Mouse (Mus musculus): ENCODE data around the gene Ugt3a2. TPM values are rescaled to one million over a fixed set of nuclear protein-coding genes. Genes with fewer than 3 reads are reported as not detected.

The Ugt3a2 gene
- polyA plus RNA-seq (2012; rRNA removed) = 0.13 and 0.20 TPM in 2 replicates

DNA sequence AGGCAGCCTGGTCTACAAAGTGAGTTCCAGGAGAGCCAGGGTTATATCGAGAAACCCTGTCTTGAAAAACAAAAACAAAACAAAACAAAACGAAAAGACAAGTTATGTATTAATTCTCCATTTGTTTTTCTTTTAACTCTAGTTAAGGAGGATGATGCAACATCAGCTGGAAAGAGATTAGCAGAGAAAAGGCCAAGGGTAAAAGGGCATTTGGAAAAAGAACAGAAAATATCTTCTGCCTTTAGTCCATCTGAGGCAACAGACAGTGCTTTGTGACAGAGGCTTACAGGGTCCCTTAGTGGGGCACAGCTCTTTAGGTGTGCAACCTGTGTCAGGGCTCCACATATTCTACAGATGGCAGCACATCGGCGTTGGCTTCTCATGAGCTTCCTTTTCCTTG is at the start of gene Ugt3a2:
Gene Ugt3a2, plus strand, starts transcription at position 210 of the 400 bp plus-strand sequence.
- no peak for TF ChIP-seq CTCF (IDR thresholded peaks at IDR 0.05; ENCODE audit: control insufficient read depth, insufficient read depth, insufficient replicate concordance, low read depth, low read length)
- TF ChIP-seq POLR2A (IDR thresholded peaks at IDR 0.05; ENCODE audit: control insufficient read depth, low read depth, low read length) = no peak
- no peaks in the 10 kb centered on the region for H3K4me1 ChIP-seq (ENCODE audit: control insufficient read depth, insufficient read depth, low read length)

DNA sequence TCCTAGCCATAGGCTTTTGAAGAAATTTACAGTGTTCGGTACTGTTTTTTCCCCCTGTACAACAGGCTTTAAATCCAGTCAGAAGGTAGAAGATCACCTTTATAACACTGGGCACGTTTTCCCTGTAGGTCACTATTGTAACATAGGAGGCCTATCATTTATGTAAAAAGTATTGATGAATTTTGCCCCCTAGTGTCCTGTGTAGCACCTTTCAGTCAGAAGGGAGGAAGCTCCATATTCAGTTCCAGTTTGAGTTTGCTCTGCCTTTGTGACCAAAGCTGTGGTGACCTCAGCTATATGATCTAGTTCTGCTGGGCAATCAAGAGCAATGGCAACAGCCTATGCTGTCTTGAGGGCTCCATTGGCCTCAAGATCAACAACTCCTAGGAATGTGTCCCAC is 45.7 kb upstream of the Ugt3a2 start:
- Histone ChIP-seq H3K36me3 (ENCODE audit: control insufficient read depth, insufficient read depth, low read length) (no peaks in the 10 kb centered on the region), H3K27ac (ENCODE audit: control insufficient read depth, insufficient read depth, low read depth, low read length) (no peak overlapping the region)
- TF ChIP-seq POLR2A (IDR thresholded peaks at IDR 0.05; ENCODE audit: control insufficient read depth, low read depth, low read length) (no peak), CTCF (IDR thresholded peaks at IDR 0.05; ENCODE audit: control insufficient read depth, insufficient read depth, insufficient replicate concordance, low read depth, low read length) (no peak)

More for the DNA sequence above, at the start of gene Ugt3a2:
- Histone ChIP-seq H3K36me3 (ENCODE audit: control insufficient read depth, insufficient read depth, low read length) (no peaks in the 10 kb centered on the region), H3K27me3 (ENCODE audit: control insufficient read depth, insufficient read depth, low read length) (no peaks in the 10 kb centered on the region), H3K4me3 (ENCODE audit: control insufficient read depth, low read depth, low read length) (no peak within 1 kb of the TSS), H3K27ac (ENCODE audit: control insufficient read depth, insufficient read depth, low read depth, low read length) (no peak within 1 kb of the TSS)

DNA sequence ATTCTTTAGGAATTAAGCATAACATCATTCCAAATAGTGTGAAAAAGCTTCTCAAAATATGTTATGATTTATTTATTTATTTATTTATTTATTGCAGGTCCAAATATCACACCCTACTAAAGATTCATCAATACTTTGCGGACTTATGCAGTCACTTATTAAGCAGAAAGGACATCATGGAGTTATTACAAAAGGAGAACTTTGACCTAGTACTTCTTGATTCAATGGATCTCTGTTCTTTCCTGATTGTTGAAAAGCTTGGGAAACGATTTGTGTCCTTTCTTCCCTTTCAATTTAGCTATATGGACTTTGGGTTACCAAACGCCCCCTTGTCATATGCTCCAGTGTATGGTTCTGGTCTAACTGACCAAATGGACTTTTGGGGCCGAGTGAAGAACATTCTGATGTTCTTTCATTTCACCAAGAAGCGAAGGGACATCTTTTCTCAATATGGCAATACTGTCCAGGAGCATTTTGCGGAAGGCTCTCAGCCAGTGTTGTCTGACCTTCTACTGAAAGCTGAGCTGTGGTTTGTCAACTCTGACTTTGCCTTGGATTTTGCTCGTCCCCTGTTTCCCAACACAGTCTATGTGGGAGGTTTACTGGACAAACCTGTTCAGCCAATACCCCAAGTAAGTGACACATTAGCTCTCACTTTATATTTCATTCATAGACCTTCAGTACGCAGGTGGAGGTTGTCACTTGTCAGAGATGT is 29.2 kb upstream of the Ugt3a2 start:
- Histone ChIP-seq H3K4me1 (ENCODE audit: control insufficient read depth, insufficient read depth, low read length) (no peaks in the 10 kb centered on the region), H3K36me3 (ENCODE audit: control insufficient read depth, insufficient read depth, low read length) (no peaks in the 10 kb centered on the region), H3K27me3 (ENCODE audit: control insufficient read depth, insufficient read depth, low read length) (no peaks in the 10 kb centered on the region), H3K27ac (ENCODE audit: control insufficient read depth, insufficient read depth, low read depth, low read length) (no peak overlapping the region), H3K4me3 (ENCODE audit: control insufficient read depth, low read depth, low read length) (no peak overlapping the region)
- TF ChIP-seq POLR2A (IDR thresholded peaks at IDR 0.05; ENCODE audit: control insufficient read depth, low read depth, low read length) = no peak
- no peak for TF ChIP-seq CTCF (IDR thresholded peaks at IDR 0.05; ENCODE audit: control insufficient read depth, insufficient read depth, insufficient replicate concordance, low read depth, low read length)

More for the DNA sequence above, 45.7 kb upstream of the Ugt3a2 start:
- no peak overlapping the region for H3K4me3 ChIP-seq (ENCODE audit: control insufficient read depth, low read depth, low read length)
- H3K4me1 ChIP-seq (ENCODE audit: control insufficient read depth, insufficient read depth, low read length) = no peaks in the 10 kb centered on the region
- no peaks in the 10 kb centered on the region for H3K27me3 ChIP-seq (ENCODE audit: control insufficient read depth, insufficient read depth, low read length)

DNA sequence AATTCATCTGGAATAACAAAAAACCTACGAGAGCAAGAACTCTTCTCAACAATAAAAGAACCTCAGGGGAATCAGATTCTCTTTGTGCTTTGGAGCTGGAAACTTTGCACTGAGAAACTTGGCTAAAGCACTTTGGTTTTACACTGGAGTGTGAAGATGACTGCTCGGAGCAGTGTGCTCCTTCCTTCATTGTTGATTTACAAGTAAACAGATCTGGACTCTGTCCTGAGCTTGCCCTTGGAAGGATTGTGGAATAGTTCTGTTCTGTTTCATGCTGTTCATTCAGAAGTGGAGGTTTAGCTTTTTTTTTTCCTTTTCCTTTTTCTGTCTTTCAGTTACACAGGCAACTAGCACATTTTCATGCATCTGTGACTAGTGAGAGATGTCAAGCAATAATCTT is 754 bp upstream of the Ugt3a2 start:
- Histone ChIP-seq H3K27ac (ENCODE audit: control insufficient read depth, insufficient read depth, low read depth, low read length) (no peak overlapping the region), H3K4me1 (ENCODE audit: control insufficient read depth, insufficient read depth, low read length) (no peaks in the 10 kb centered on the region), H3K36me3 (ENCODE audit: control insufficient read depth, insufficient read depth, low read length) (no peaks in the 10 kb centered on the region), H3K4me3 (ENCODE audit: control insufficient read depth, low read depth, low read length) (no peak overlapping the region), H3K27me3 (ENCODE audit: control insufficient read depth, insufficient read depth, low read length) (no peaks in the 10 kb centered on the region)
- TF ChIP-seq POLR2A (IDR thresholded peaks at IDR 0.05; ENCODE audit: control insufficient read depth, low read depth, low read length) = no peak
- no peak for TF ChIP-seq CTCF (IDR thresholded peaks at IDR 0.05; ENCODE audit: control insufficient read depth, insufficient read depth, insufficient replicate concordance, low read depth, low read length)

DNA sequence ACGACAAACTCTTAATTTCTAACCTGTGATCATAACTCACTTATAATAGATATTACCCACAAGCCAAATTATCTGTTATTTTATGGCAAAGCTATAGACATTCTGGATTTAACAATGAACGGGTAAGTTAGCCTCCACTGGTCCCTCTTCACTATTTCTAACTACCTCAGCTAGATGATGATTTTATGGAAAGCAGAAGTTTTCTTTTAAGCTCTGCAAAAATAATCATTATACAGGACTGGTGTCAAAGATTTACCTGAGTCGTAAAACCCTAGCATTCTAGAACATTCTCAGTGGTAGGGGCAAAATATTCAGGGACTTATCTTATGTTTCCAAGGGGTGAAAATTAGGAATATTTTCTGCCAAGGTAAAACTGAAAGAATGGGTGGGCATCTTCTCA is 1.3 kb downstream of the Ugt3a2 start:
- H3K4me1 ChIP-seq (ENCODE audit: control insufficient read depth, insufficient read depth, low read length) = no peaks in the 10 kb centered on the region
- no peaks in the 10 kb centered on the region for H3K36me3 ChIP-seq (ENCODE audit: control insufficient read depth, insufficient read depth, low read length)
- no peaks in the 10 kb centered on the region for H3K27me3 ChIP-seq (ENCODE audit: control insufficient read depth, insufficient read depth, low read length)
- TF ChIP-seq CTCF (IDR thresholded peaks at IDR 0.05; ENCODE audit: control insufficient read depth, insufficient read depth, insufficient replicate concordance, low read depth, low read length) (no peak), POLR2A (IDR thresholded peaks at IDR 0.05; ENCODE audit: control insufficient read depth, low read depth, low read length) (no peak)
- no peak overlapping the region for H3K4me3 ChIP-seq (ENCODE audit: control insufficient read depth, low read depth, low read length)
- H3K27ac ChIP-seq (ENCODE audit: control insufficient read depth, insufficient read depth, low read depth, low read length) = no peak overlapping the region

DNA sequence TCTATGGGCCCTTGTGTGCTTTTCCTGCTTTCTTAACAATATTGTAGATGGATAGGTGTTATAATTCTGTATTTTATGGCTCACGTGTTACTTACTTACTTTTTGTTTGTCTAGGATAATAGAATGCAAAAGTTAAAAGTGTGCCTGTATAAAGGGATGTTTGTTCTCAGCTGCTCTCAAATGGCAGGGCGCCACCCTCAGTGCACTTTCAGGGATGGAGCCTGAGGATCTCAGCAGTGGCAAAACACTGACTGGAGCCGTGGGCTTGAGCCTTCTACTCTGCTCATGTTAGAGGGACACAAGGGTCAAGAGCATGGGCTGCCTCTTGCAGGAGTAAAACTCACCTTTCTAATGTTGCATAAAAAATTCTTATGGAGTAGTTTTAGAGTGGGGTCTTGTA is 1.7 kb downstream of the Ugt3a2 start:
- Histone ChIP-seq H3K36me3 (ENCODE audit: control insufficient read depth, insufficient read depth, low read length) (no peaks in the 10 kb centered on the region), H3K4me1 (ENCODE audit: control insufficient read depth, insufficient read depth, low read length) (no peaks in the 10 kb centered on the region), H3K27ac (ENCODE audit: control insufficient read depth, insufficient read depth, low read depth, low read length) (no peak overlapping the region), H3K27me3 (ENCODE audit: control insufficient read depth, insufficient read depth, low read length) (no peaks in the 10 kb centered on the region), H3K4me3 (ENCODE audit: control insufficient read depth, low read depth, low read length) (no peak overlapping the region)
- TF ChIP-seq CTCF (IDR thresholded peaks at IDR 0.05; ENCODE audit: control insufficient read depth, insufficient read depth, insufficient replicate concordance, low read depth, low read length) (no peak), POLR2A (IDR thresholded peaks at IDR 0.05; ENCODE audit: control insufficient read depth, low read depth, low read length) (no peak)

DNA sequence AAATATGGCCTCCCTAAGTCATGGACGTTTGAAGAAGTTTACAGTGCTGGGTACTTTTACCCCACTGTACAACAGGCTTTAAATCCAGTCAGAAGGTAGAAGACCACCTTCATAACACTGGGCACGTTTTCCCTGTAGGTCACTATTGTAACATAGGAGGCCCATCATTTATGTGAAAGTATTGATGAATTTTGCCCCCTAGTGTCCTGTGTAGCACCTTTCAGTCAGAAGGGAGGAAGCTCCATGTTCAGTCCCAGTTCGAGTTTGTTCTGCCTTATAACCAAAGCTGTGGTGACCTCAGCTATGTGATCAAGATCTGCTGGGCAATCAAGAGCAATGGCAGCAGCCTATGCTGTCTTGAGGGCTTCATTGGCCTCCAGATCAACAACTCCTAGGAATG is 13.4 kb downstream of the Ugt3a2 start:
- Histone ChIP-seq H3K27ac (ENCODE audit: control insufficient read depth, insufficient read depth, low read depth, low read length) (no peak overlapping the region), H3K36me3 (ENCODE audit: control insufficient read depth, insufficient read depth, low read length) (no peaks in the 10 kb centered on the region), H3K4me3 (ENCODE audit: control insufficient read depth, low read depth, low read length) (no peak overlapping the region), H3K4me1 (ENCODE audit: control insufficient read depth, insufficient read depth, low read length) (no peaks in the 10 kb centered on the region), H3K27me3 (ENCODE audit: control insufficient read depth, insufficient read depth, low read length) (no peaks in the 10 kb centered on the region)
- TF ChIP-seq POLR2A (IDR thresholded peaks at IDR 0.05; ENCODE audit: control insufficient read depth, low read depth, low read length) = no peak
